8 mouse cellular contexts compared by ENCODE assay signal in the genomic region with DNA sequence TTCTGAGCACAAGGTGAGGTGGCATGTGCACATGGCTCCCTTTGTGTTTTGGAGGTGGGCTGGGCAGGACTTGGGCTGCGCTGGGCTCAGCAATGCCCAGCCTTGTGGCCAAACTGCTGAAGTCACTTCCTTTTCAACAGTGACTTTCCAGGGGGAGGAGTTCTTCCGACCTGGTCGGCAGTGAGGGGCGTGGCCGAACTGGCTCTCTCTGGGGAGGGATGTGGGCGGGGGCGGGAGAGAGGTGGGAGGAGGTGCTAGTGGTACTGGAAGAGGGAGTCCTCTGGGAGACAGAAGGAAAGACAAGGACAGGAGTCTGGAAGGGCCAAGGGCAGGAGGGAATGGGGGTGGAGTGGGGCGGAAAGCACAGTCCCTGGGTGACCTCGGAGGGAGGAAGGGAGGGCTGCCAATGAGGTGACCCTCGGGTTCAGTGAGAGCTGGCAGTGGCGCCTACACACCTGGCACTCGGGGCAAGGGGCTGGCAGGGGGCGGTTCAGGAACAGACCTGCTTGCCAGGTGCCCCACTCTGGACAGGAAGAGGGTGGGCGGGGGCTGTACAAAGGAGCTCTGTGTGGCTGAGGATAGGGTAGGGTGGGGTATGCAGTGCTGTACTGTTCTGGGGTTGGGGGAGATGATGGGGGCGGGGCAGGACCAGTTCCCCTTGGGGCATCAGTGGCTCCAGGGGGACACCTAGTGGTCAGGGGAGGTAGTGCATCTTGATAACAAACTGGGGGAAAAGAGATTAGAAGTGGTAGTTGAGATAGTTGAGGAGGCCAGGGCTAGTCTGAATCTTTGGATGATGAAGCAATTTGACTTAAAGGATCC. TPM values are rescaled to one million over a fixed set of nuclear protein-coding genes. Genes with fewer than 3 reads are reported as not detected.
A peak's percentile ranks its signal among the peaks of the same experiment; 100 is the strongest.
DNase-seq lines count a peak whose midpoint lies in the region; ATAC-seq and TF ChIP-seq lines count a peak whose summit lies in the region.

No protein-coding gene starts in this region.

- TF ChIP-seq POLR2A in MEL (IDR thresholded peaks at IDR 0.05; ENCODE audit: control insufficient read depth in 1 of 2, insufficient read depth in 1 of 2, low read depth in 1 of 2, low read length in 2 of 2, poor library complexity in 1 of 2) = no peak

- peak; percentile 72 to 83 (median 82) for TF ChIP-seq CTCF in MEL (IDR thresholded peaks at IDR 0.05 in 2 of 3, conservative IDR thresholded peaks at IDR 0.05 in 1 of 3; ENCODE audit: control insufficient read depth in 1 of 3, insufficient read depth in 1 of 3, low read depth in 2 of 3, low read length in 3 of 3, poor library complexity in 1 of 3, severe bottlenecking in 1 of 3)
- TF ChIP-seq CTCF in heart, postnatal 0 days (IDR thresholded peaks at IDR 0.05; ENCODE audit: low read depth) = peak; percentile 84
- TF ChIP-seq CTCF in lung, postnatal 0 days (IDR thresholded peaks at IDR 0.05) = peak; percentile 90

- DNase-seq in MEL (ENCODE audit: low read depth, low spot score) = peak; percentile 69
- DNase-seq in c-Kit-positive CD71-negative TER-119-negative erythroid progenitor cells, embryonic 14.5 days (ENCODE audit: low read depth) = peak; percentile 76
- DNase-seq in forebrain, embryonic 11.5 days (ENCODE audit: low spot score) = peak; percentile 89
- peak; percentile 91 for DNase-seq in heart, postnatal 0 days (ENCODE audit: low spot score)
- DNase-seq in kidney, postnatal 25 days = peak; percentile 93 to 98
- peak; percentile 96 for DNase-seq in lung, postnatal 0 days (ENCODE audit: low spot score)
- DNase-seq in ovary, adult 18-20 months (ENCODE audit: low spot score) = peak; percentile 85
- DNase-seq in urinary bladder, postnatal 14 days (ENCODE audit: low spot score) = peak; percentile 86

- TF ChIP-seq EP300 in MEL (IDR thresholded peaks at IDR 0.05; ENCODE audit: low read depth in 1 of 2, low read length in 2 of 2) = peak in 1 of 2 experiments; percentile 36; a peak in 1 of 4 replicates
- TF ChIP-seq EP300 in heart, postnatal 0 days (IDR thresholded peaks at IDR 0.05; ENCODE audit: low read depth) = peak; percentile 60; the same call in 1 of the 2 replicates
- TF ChIP-seq EP300 in lung, postnatal 0 days (IDR thresholded peaks at IDR 0.05) = no peak

- no peak overlapping the region for H3K27ac ChIP-seq in MEL (ENCODE audit: control insufficient read depth, low read depth, low read length)
- no peak overlapping the region for H3K27ac ChIP-seq in forebrain, embryonic 11.5 days (ENCODE audit: low read depth, low read length)
- peak overlapping the region; percentile 75 for H3K27ac ChIP-seq in heart, postnatal 0 days (ENCODE audit: low read depth)
- peak overlapping the region; percentile 74 for H3K27ac ChIP-seq in lung, postnatal 0 days (ENCODE audit: low read length)

- peak; percentile 46 for TF ChIP-seq RAD21 in MEL (IDR thresholded peaks at IDR 0.05; ENCODE audit: low read depth, low read length)

- ATAC-seq in forebrain, embryonic 11.5 days (replicated peaks; ENCODE audit: low FRiP score) = peak; percentile 81
- peak; percentile 79 for ATAC-seq in heart, postnatal 0 days (ENCODE audit: insufficient read depth, low read depth)
- ATAC-seq in lung, postnatal 0 days = peak; percentile 74

- H3K79me2 ChIP-seq in MEL (ENCODE audit: control insufficient read depth, insufficient read depth, low read length, poor library complexity) = no peaks in the 10 kb centered on the region

- H3K9ac ChIP-seq in MEL (ENCODE audit: control insufficient read depth, low read depth, low read length, poor library complexity, severe bottlenecking) = no peak overlapping the region
- H3K9ac ChIP-seq in forebrain, embryonic 11.5 days (ENCODE audit: low read length) = no peak overlapping the region
- H3K9ac ChIP-seq in heart, postnatal 0 days (replicated peaks; ENCODE audit: low read depth, low read length) = no peak overlapping the region
- H3K9ac ChIP-seq in lung, postnatal 0 days (replicated peaks; ENCODE audit: low read depth) = no peak overlapping the region

- H3K4me1 ChIP-seq in MEL (ENCODE audit: control insufficient read depth in 1 of 2, insufficient read depth in 2 of 2, low read length in 2 of 2) = peaks cover 7 to 18% of the 10 kb centered on the region in 2 experiments
- H3K4me1 ChIP-seq in forebrain, embryonic 11.5 days (replicated peaks; ENCODE audit: control insufficient read depth, insufficient read depth, low read length) = peaks cover 9% of the 10 kb centered on the region
- peaks cover 56% of the 10 kb centered on the region for H3K4me1 ChIP-seq in heart, postnatal 0 days (ENCODE audit: control insufficient read depth, insufficient read depth)
- peaks cover 11% of the 10 kb centered on the region for H3K4me1 ChIP-seq in lung, postnatal 0 days (ENCODE audit: insufficient read depth, low read depth, low read length)

- no peak overlapping the region for H3K4me3 ChIP-seq in MEL (ENCODE audit: control insufficient read depth in 1 of 2, insufficient read depth in 1 of 2, low read depth in 2 of 2, low read length in 2 of 2)
- no peak overlapping the region for H3K4me3 ChIP-seq in forebrain, embryonic 11.5 days (ENCODE audit: low read depth, low read length)
- no peak overlapping the region for H3K4me3 ChIP-seq in heart, postnatal 0 days (ENCODE audit: low read depth, low read length)
- peak overlapping the region; percentile 6; the same call in 1 of the 2 replicates for H3K4me3 ChIP-seq in lung, postnatal 0 days (ENCODE audit: low read depth, low read length)

- no peaks in the 10 kb centered on the region for H3K9me3 ChIP-seq in MEL (replicated peaks; ENCODE audit: insufficient read depth, low read length)
- no peaks in the 10 kb centered on the region for H3K9me3 ChIP-seq in forebrain, embryonic 11.5 days (ENCODE audit: control insufficient read depth, low read length)
- H3K9me3 ChIP-seq in heart, postnatal 0 days (replicated peaks; ENCODE audit: control insufficient read depth, low read length) = no peaks in the 10 kb centered on the region
- no peaks in the 10 kb centered on the region for H3K9me3 ChIP-seq in lung, postnatal 0 days (ENCODE audit: low read length)

- 4% methylated on average over 15 of the region's 15 CpGs for WGBS in forebrain, embryonic 11.5 days
- 3% methylated on average over 14 of the region's 15 CpGs for WGBS in heart, postnatal 0 days
- 5% methylated on average over 15 of the region's 15 CpGs for WGBS in lung, postnatal 0 days

- peaks cover 0 to 15% of the 10 kb centered on the region in 2 experiments; a peak in 2 of 4 replicates for H3K36me3 ChIP-seq in MEL (ENCODE audit: control insufficient read depth in 1 of 2, insufficient read depth in 2 of 2, low read length in 2 of 2)
- H3K36me3 ChIP-seq in forebrain, embryonic 11.5 days (ENCODE audit: control insufficient read depth, insufficient read depth, low read length) = no peaks in the 10 kb centered on the region; the same call in 1 of the 2 replicates
- 0 out of 2 replicates have a peak, but pooled peaks cover 17% of the 10 kb centered on the region for H3K36me3 ChIP-seq in heart, postnatal 0 days (replicated peaks; ENCODE audit: control insufficient read depth, insufficient read depth, low read length)
- 0 out of 2 replicates have a peak, but pooled peaks cover 8% of the 10 kb centered on the region for H3K36me3 ChIP-seq in lung, postnatal 0 days (ENCODE audit: insufficient read depth, low read length)

- peak overlapping the region; percentile 6; the same call in 1 of the 2 replicates for H3K4me2 ChIP-seq in forebrain, embryonic 11.5 days (ENCODE audit: low read depth, low read length, severe bottlenecking)
- peak overlapping the region; percentile 13; the same call in 1 of the 2 replicates for H3K4me2 ChIP-seq in heart, postnatal 0 days (ENCODE audit: low read depth, low read length)
- H3K4me2 ChIP-seq in lung, postnatal 0 days (replicated peaks; ENCODE audit: low read depth, low read length) = peak overlapping the region; percentile 49

- no peaks in the 10 kb centered on the region for H3K27me3 ChIP-seq in MEL (ENCODE audit: control insufficient read depth in 1 of 2, insufficient read depth in 2 of 2, low read length in 2 of 2)
- H3K27me3 ChIP-seq in forebrain, embryonic 11.5 days (ENCODE audit: control insufficient read depth, insufficient read depth, low read length) = no peaks in the 10 kb centered on the region; the same call in 1 of the 2 replicates
- H3K27me3 ChIP-seq in heart, postnatal 0 days (ENCODE audit: control insufficient read depth, insufficient read depth, low read length) = no peaks in the 10 kb centered on the region
- no peaks in the 10 kb centered on the region for H3K27me3 ChIP-seq in lung, postnatal 0 days (replicated peaks; ENCODE audit: insufficient read depth, low read length)

TF ChIP-seq in MEL, 35 proteins besides CTCF, POLR2A, EP300 and RAD21:
- TF ChIP-seq ELF1 (IDR thresholded peaks at IDR 0.05; ENCODE audit: low read depth, low read length) = no peak
- TF ChIP-seq GATA1 (IDR thresholded peaks at IDR 0.05; ENCODE audit: low read depth, low read length) = peak; percentile 69
- TF ChIP-seq SMC3 (IDR thresholded peaks at IDR 0.05; ENCODE audit: low read depth, low read length) = peak; percentile 44
TF ChIP-seq in MEL: peak in this region for 2.

RNA-seq across cellular contexts. Expression of gene Ahdc1, which starts 45.2 kb away (rescaled TPM):
- 2.5 and 2.9 TPM in 2 replicates for total RNA-seq in MEL (2012; rRNA removed)
- polyA plus RNA-seq in MEL (2012; ENCODE audit: insufficient read depth in 1 of 2, insufficient read length in 2 of 2, low read depth in 1 of 2, low replicate concordance in 2 of 2, missing spikeins in 1 of 2) = 1 to 10 TPM in 1 of 2 experiments, not detected in 1; 8.8 TPM
- 5.5 and 7.5 TPM in 2 replicates for polyA plus RNA-seq in forebrain, embryonic 11.5 days (2014; fragmentation: Nextera tagmentation; extraction: Ambion mirVana)
- total RNA-seq in heart, postnatal 0 days (2014; rRNA removed; ENCODE audit: low replicate concordance) = 40.5 and 57.2 TPM in 2 replicates
- 4.6 and 5.2 TPM in 2 replicates for polyA plus RNA-seq in heart, postnatal 0 days (2015; fragmentation: Nextera tagmentation; extraction: Ambion mirVana)
- polyA plus RNA-seq in lung, postnatal 0 days (2015; fragmentation: Nextera tagmentation; extraction: Ambion mirVana) = 3.9 and 4.4 TPM in 2 replicates

Comparison
In these comparisons a context has a peak if more than half of its experiments do, and no peak if none do; other contexts are left out.
1. H3K27ac ChIP-seq: peak in heart, postnatal 0 days (single experiment) and lung, postnatal 0 days (single experiment); none in MEL (single experiment) and forebrain, embryonic 11.5 days (single experiment).
2. Peak in every context shown above with its lines, with median percentiles within 50 percentile points of each other: DNase-seq, CTCF ChIP-seq, ATAC-seq and H3K4me2 ChIP-seq.